ENCODE assay signal across 19 mouse cellular contexts in the genomic region with DNA sequence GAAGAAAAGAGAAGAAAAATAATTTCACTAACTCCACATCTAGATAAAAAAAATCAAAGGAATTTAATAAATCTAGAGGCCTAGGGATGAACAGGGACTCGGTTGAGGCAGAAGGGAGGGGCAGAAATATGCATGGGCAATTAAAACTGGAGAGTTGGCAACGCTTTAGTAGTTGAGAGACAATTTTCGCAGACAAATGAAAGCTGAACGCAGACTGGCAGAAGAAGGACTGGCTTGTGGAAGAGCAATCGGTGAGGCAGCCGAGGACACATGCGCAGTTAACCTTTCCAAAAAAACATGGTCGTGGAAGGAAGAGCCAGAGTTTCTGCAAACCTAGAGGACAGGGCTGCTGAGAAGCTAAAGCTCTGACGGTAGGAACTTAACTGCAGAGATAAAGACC.
A peak's percentile ranks its signal among the peaks of the same experiment; 100 is the strongest.
DNase-seq lines count a peak whose midpoint lies in the region; ATAC-seq lines count a peak whose summit lies in the region.
"Had no signal": no experiment of that assay in that cellular context is flagged by ENCODE, and none has a peak within 500 bp of the region (broad histone marks: within the 10 kb centered on the region; RNA-seq: fewer than 3 reads in every experiment).

No protein-coding gene starts in this region.

- no peak overlapping the region for H3K9ac ChIP-seq in forebrain, embryonic 13.5 days
- no peak overlapping the region for H3K9ac ChIP-seq in heart, embryonic 13.5 days
- no peak overlapping the region for H3K9ac ChIP-seq in hindbrain, embryonic 13.5 days
- H3K9ac ChIP-seq: limb, embryonic 15.5 days had no signal

- WGBS in forebrain, embryonic 13.5 days: 70% methylated on average over 9 of the region's 9 CpGs
- WGBS in forebrain, embryonic 10.5 days: 80% methylated on average over 9 of the region's 9 CpGs
- 60% methylated on average over 9 of the region's 9 CpGs for WGBS in heart, embryonic 13.5 days
- WGBS in hindbrain, embryonic 13.5 days: 81% methylated on average over 9 of the region's 9 CpGs

- no peaks in the 10 kb centered on the region for H3K9me3 ChIP-seq in forebrain, embryonic 13.5 days (replicated peaks)
- no peaks in the 10 kb centered on the region for H3K9me3 ChIP-seq in forebrain, embryonic 10.5 days
- no peaks in the 10 kb centered on the region for H3K9me3 ChIP-seq in heart, embryonic 13.5 days
- H3K9me3 ChIP-seq in hindbrain, embryonic 13.5 days: no peaks in the 10 kb centered on the region
- H3K9me3 ChIP-seq: G1E; limb, embryonic 15.5 days had no signal

- no peak overlapping the region for H3K4me2 ChIP-seq in forebrain, embryonic 13.5 days
- H3K4me2 ChIP-seq in heart, embryonic 13.5 days: no peak overlapping the region
- no peak overlapping the region for H3K4me2 ChIP-seq in hindbrain, embryonic 13.5 days
- H3K4me2 ChIP-seq: limb, embryonic 15.5 days; midbrain, embryonic 11.5 days had no signal

- peaks cover 2% of the 10 kb centered on the region; the same call in 1 of the 2 replicates for H3K27me3 ChIP-seq in forebrain, embryonic 13.5 days
- peaks cover 41% of the 10 kb centered on the region for H3K27me3 ChIP-seq in forebrain, embryonic 10.5 days (ENCODE audit: poor library complexity, severe bottlenecking)
- peaks cover 34% of the 10 kb centered on the region for H3K27me3 ChIP-seq in heart, embryonic 13.5 days (replicated peaks)
- H3K27me3 ChIP-seq in hindbrain, embryonic 13.5 days: no peaks in the 10 kb centered on the region
- H3K27me3 ChIP-seq: limb, embryonic 15.5 days had no signal

- 0 out of 2 replicates have a peak, but pooled peaks cover 2% of the 10 kb centered on the region for H3K4me1 ChIP-seq in forebrain, embryonic 13.5 days
- peaks cover 5% of the 10 kb centered on the region; the same call in 1 of the 2 replicates for H3K4me1 ChIP-seq in forebrain, embryonic 10.5 days
- H3K4me1 ChIP-seq in heart, embryonic 13.5 days: peaks cover 19% of the 10 kb centered on the region
- no peaks in the 10 kb centered on the region for H3K4me1 ChIP-seq in hindbrain, embryonic 13.5 days (replicated peaks)

- H3K36me3 ChIP-seq in forebrain, embryonic 13.5 days (ENCODE audit: poor library complexity, severe bottlenecking): no peaks in the 10 kb centered on the region
- no peaks in the 10 kb centered on the region for H3K36me3 ChIP-seq in forebrain, embryonic 10.5 days (replicated peaks)
- no peaks in the 10 kb centered on the region for H3K36me3 ChIP-seq in heart, embryonic 13.5 days
- no peaks in the 10 kb centered on the region for H3K36me3 ChIP-seq in hindbrain, embryonic 13.5 days
- H3K36me3 ChIP-seq: G1E; limb, embryonic 15.5 days had no signal

- no peak for DNase-seq in forebrain, embryonic 10.5 days (ENCODE audit: extremely low spot score, low spot score)
- no peak for DNase-seq in heart, postnatal 25 days (ENCODE audit: low spot score)
- DNase-seq in testis, postnatal 14 days (ENCODE audit: low spot score): peak; percentile 4
- DNase-seq in testis, postnatal 10 days (ENCODE audit: low spot score): no peak
- DNase-seq in adrenal gland, postnatal 25 days: no peak
- DNase-seq: cerebellum, adult 11 months; cerebellum, postnatal 25 days; gastrocnemius, postnatal 36 days; kidney, adult 8-10 months; kidney, postnatal 25 days; lung, postnatal 4 days; thymus, postnatal 14 days had no signal

- ATAC-seq in forebrain, embryonic 13.5 days: peak; percentile 36; the same call in 1 of the 2 replicates
- no peak for ATAC-seq in heart, embryonic 13.5 days (ENCODE audit: extremely low read depth, insufficient number of reproducible peaks, low FRiP score, low TSS enrichment)
- ATAC-seq in hindbrain, embryonic 13.5 days (ENCODE audit: low FRiP score): no peak
- ATAC-seq: CD4-positive, CD25-positive, alpha-beta regulatory T cell, adult 4 months had no signal

- H3K27ac ChIP-seq in forebrain, embryonic 13.5 days: no peak overlapping the region
- no peak overlapping the region for H3K27ac ChIP-seq in forebrain, embryonic 10.5 days
- H3K27ac ChIP-seq in heart, embryonic 13.5 days (replicated peaks): peak overlapping the region; percentile 73
- H3K27ac ChIP-seq in hindbrain, embryonic 13.5 days: no peak overlapping the region
- H3K27ac ChIP-seq: limb, embryonic 15.5 days had no signal

- H3K4me3 ChIP-seq in forebrain, embryonic 13.5 days: no peak overlapping the region
- H3K4me3 ChIP-seq in forebrain, embryonic 10.5 days: no peak overlapping the region
- H3K4me3 ChIP-seq in heart, embryonic 13.5 days: no peak overlapping the region
- H3K4me3 ChIP-seq in hindbrain, embryonic 13.5 days: no peak overlapping the region
- H3K4me3 ChIP-seq: limb, embryonic 15.5 days had no signal

- intact Hi-C loops in heart, postnatal 25 days (cut with DNase I): loop anchor here (1.0 to 2.0 kb wide), 2 partner anchors 82 to 108 kb away; partner anchors contain the start of genes Cav1 and Cav2
